Mouse (Mus musculus) stomach, embryonic 14.5 days (tissue): Measurements from ENCODE around the gene Gm5148. TPM values are rescaled to one million over a fixed set of nuclear protein-coding genes. Genes with fewer than 3 reads are reported as not detected.

Experiments
- ATAC-seq: fragments of 200-750 bp; cut with Nextera tagmentation; 2 replicates; pipeline ENCODE4 v1.8.0; 2017; ENCODE audit warnings: low read depth, moderate TSS enrichment; ENCODE audit not compliant: insufficient number of reproducible peaks, insufficient read depth, low FRiP score
- H3K27ac ChIP-seq: fragments of 300-500 bp; sonication (generic); 2 replicates; pipeline ENCODE4 v1.5.1; 2014; ENCODE audit warnings: mild to moderate bottlenecking, low read length, moderate library complexity, mixed read lengths
- H3K27me3 ChIP-seq: fragments of 300-500 bp; sonication (generic); 2 replicates; pipeline ENCODE4 v1.6.1; 2014; ENCODE audit warnings: low read length, control low read depth, mixed read lengths; ENCODE audit not compliant: control insufficient read depth, insufficient read depth
- H3K36me3 ChIP-seq: fragments of 300-500 bp; sonication (generic); 2 replicates; pipeline ENCODE4 v1.6.1; 2014; ENCODE audit warnings: mild to moderate bottlenecking, control low read depth, low read length, moderate library complexity, mixed read lengths; ENCODE audit not compliant: control insufficient read depth, insufficient read depth
- H3K4me1 ChIP-seq: fragments of 300-500 bp; sonication (generic); 2 replicates; pipeline ENCODE4 v1.6.1; 2014; ENCODE audit warnings: low read length, control low read depth, mixed read lengths; ENCODE audit not compliant: control insufficient read depth, insufficient read depth
- H3K4me2 ChIP-seq: fragments of 300-500 bp; sonication (generic); replicated peaks from 2 replicates; pipeline ENCODE4 v1.6.1; 2014; ENCODE audit warnings: low read depth, low read length, control low read depth
- H3K4me3 ChIP-seq: fragments of 300-500 bp; sonication (generic); 2 replicates; pipeline ENCODE4 v1.5.1; 2014; ENCODE audit warnings: low read depth, low read length, control low read depth
- H3K9ac ChIP-seq: fragments of 300-500 bp; sonication (generic); replicated peaks from 2 replicates; pipeline ENCODE4 v1.6.1; 2014; ENCODE audit warnings: low read depth, mild to moderate bottlenecking, control low read depth, low read length, moderate library complexity, mixed read lengths
- H3K9me3 ChIP-seq: fragments of 300-500 bp; sonication (generic); 2 replicates; pipeline ENCODE4 v1.6.1; 2016; ENCODE audit warnings: low read depth, low read length, control low read depth; ENCODE audit not compliant: control insufficient read depth
- WGBS: fragments of 180-500 bp; shearing (Covaris S2); extraction: QIAGEN DNeasy Blood & Tissue Kit; methylation state at CpG from one replicate; pipeline ENCODE4 v1.1.7; 2014; 5-methylcytosine and 5-hydroxymethylcytosine counted together
- polyA plus RNA-seq: library from polyadenylated mRNA; unstranded; fragments of >200 nt; fragmentation: Nextera tagmentation; extraction: Ambion mirVana; gene quantifications from 2 replicates; pipeline ENCODE4 v1.2.1, GENCODE M21; 2014

Gene Gm5148
- polyA plus RNA-seq, 1 experiment from 2014 or later = 8.7 TPM

DNA sequence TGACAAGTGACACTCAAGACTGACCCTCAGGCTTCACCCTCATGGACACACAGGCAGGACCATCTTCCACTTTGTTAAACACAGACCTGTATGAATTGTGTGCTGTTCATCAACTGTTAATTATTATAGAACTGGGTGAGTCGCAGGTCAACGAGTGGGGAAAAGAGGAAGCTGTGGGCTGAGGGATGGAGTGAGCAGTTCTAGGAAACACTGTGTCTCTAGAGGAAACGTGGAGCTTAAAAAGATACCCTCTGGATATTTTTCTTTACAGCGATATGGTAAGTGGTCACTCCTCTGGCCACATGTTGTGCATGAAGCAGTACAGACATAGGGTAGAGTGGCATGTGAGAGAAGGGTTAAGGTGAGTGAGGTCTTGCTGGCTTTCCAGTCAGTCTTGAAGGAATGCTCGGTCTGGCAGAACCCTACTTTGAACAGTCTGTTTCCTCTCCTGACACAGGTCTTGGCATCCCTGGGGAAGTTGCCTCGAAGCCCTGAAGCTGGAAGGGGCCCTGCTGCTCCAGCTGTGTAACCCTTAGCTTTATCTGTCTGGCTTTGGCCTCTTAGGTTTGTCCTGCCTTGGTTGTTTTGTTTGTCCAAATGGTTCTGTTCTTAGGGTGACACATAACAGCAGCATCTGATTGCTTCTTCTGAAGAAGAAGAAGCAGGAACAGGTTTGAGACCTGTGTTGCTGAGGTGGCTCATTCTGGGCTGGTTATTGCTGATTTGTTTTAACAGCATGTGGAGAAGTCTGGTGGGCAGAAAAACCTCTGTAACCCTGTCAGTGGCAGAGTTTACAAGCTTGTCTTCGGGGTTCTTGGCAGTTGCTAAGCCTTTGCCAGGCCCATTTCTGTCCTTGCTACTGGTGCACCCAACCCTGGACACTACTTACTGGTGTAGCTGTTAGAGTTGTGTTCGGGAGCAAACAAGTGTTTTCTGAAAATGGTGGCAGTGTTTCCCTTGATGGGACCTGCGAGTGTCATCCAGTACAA is 4.1 kb upstream of the Gm5148 start:
- no peaks in the 10 kb centered on the region for H3K27me3 ChIP-seq
- H3K9ac ChIP-seq = no peak overlapping the region
- ATAC-seq = no peak
- peak overlapping the region; percentile 52; the same call in 1 of the 2 replicates for H3K27ac ChIP-seq
- no peaks in the 10 kb centered on the region for H3K36me3 ChIP-seq
- no peak overlapping the region for H3K4me3 ChIP-seq
- H3K9me3 ChIP-seq = no peaks in the 10 kb centered on the region
- WGBS = 72% methylated on average over 9 of the region's 9 CpGs
- peaks cover 25% of the 10 kb centered on the region for H3K4me1 ChIP-seq
- H3K4me2 ChIP-seq = no peak overlapping the region

DNA sequence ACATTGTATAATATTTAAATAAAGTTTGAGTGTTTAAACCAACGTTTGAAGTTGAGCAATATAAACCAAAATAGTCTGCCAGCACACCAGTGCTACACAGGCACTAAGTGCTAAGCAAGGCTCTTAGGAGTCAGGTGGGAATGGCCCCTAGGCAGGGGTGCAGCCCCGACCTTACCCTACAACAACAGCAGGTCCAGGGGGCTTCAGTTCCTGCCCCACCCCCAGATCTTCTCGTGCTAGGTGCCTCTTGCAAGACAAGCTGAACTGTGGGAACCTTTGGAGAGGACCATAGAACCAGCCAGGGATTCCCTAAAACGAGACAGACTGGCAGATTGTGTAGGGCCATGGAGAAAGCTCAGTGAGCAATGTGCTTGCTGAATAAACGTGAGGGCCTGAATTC is 3.1 kb upstream of the Gm5148 start:
- Histone ChIP-seq H3K4me1 (peaks cover 22% of the 10 kb centered on the region; the same call in 1 of the 2 replicates), H3K27ac (no peak overlapping the region), H3K4me2 (no peak overlapping the region), H3K4me3 (no peak overlapping the region), H3K9ac (no peak overlapping the region), H3K36me3 (no peaks in the 10 kb centered on the region), H3K27me3 (no peaks in the 10 kb centered on the region), H3K9me3 (no peaks in the 10 kb centered on the region)
- no peak for ATAC-seq
- WGBS = 63% methylated on average over 5 of the region's 5 CpGs

DNA sequence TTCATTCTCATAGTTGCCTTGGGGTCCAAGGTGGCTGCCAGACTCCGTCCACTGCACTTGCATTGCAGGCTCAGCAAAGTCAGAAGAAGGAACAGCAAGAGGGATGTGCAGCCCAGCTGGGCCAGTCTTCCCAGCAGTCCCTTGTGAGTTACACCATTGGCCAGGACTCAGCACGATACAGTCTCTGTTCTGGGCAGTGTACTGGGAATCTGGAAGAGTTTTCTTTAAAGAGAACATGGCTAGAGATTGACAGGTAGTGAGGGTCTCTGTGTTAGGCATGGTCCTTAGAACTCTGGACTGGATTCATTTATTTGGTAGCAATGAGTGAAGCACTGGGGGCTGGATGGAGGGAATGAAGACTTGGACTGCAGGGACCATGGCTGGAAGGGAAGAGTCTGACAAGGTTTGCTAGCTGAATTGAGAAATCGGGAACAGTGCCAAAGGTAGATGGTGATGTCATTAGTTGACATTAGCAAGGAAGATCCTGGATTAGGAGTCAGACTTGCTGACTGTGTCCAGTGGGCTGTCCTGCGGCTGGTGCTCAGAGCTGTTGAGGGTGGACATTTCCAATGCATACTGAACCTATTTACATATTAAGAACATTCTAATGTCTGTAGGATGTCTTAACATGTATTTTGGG is 2.3 kb upstream of the Gm5148 start:
- whole genome bisulfite sequencing = 62% methylated on average over 4 of the region's 4 CpGs

DNA sequence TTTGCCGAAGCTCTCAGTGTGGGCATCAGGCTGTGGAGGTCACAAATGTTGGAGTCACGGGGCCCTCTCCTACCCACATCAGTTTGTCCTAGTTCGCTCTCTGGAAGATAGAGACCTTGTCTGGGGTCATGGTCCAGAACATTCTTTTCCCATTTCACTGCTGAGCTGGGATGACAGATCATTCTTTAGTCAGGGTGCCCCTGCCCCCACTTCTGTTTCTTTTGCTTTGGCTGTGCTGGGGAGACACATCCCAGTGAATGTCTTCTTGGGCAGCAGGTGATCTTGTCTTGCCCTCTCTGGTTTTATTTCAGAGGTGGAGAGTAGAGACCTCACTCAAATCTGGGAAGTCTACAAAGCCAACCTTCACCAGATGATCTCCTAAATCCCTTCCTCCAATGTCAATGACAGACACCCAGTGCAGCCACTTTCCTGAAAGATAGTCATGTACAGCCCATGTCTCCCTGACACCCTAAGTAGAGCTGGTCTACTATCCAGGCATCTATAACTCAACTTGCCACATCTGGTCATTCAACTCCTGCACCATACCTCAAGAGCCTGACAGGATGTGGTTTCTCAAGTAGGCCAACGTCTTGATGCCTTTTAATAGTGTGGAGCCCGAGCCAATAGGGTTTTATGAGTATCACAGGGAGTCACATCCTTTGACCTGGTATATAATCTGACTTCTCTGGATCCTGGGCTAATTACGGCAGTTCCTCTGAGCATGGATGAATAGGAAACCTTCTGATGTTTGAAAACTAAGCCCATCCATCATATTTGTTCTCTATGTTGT is 851 bp upstream of the Gm5148 start:
- no peak overlapping the region for H3K27ac ChIP-seq

More for the DNA sequence above, 2.3 kb upstream of the Gm5148 start:
- H3K36me3 ChIP-seq = no peaks in the 10 kb centered on the region
- no peak overlapping the region for H3K9ac ChIP-seq
- H3K27ac ChIP-seq = no peak overlapping the region
- no peak for ATAC-seq
- no peaks in the 10 kb centered on the region for H3K27me3 ChIP-seq
- no peaks in the 10 kb centered on the region for H3K9me3 ChIP-seq
- H3K4me3 ChIP-seq = no peak overlapping the region
- peaks cover 22% of the 10 kb centered on the region; the same call in 1 of the 2 replicates for H3K4me1 ChIP-seq
- H3K4me2 ChIP-seq = no peak overlapping the region

DNA sequence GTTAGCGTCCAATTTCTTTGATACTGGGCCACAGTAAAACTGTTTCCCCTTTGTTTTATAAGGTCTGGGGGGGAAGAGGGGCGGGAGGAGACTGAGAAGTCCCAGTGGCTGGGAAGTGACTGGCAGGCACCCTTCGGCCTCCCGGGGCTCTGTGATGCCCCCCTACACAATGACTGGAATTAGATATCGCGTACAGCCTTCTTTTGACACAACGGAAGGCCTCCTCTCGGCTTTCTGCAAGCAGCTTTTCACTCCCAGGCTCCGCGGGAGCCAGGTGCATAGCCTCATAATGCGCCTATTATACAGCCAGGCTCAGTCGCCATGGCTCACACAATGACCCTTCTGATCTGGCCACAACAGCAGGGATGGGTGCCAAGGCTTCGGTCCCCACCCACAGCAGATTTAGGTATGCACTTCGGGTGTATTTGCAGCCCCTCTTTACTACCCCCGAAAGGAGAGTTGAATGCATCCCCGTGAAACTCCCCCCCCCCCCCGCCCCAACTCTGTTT is 574 bp downstream of the Gm5148 start:
- H3K4me2 ChIP-seq = peak overlapping the region; percentile 60
- H3K4me1 ChIP-seq = peaks cover 14% of the 10 kb centered on the region; the same call in 1 of the 2 replicates
- peak overlapping the region; percentile 28 for H3K4me3 ChIP-seq
- peak overlapping the region; percentile 79 for H3K27ac ChIP-seq
- 5% methylated on average over 17 of the region's 17 CpGs for WGBS
- no peaks in the 10 kb centered on the region for H3K36me3 ChIP-seq
- 0 out of 2 replicates have a peak overlapping the region, but pooled peaks have one; percentile 14 for H3K9ac ChIP-seq
- no peaks in the 10 kb centered on the region for H3K27me3 ChIP-seq
- H3K9me3 ChIP-seq = no peaks in the 10 kb centered on the region
- ATAC-seq = no peak

More for the DNA sequence above, 851 bp upstream of the Gm5148 start:
- WGBS = 73% methylated on average over 6 of the region's 6 CpGs
- Histone ChIP-seq H3K9ac (no peak overlapping the region), H3K4me3 (no peak overlapping the region), H3K27me3 (no peaks in the 10 kb centered on the region), H3K36me3 (no peaks in the 10 kb centered on the region), H3K9me3 (no peaks in the 10 kb centered on the region), H3K4me1 (peaks cover 22% of the 10 kb centered on the region; the same call in 1 of the 2 replicates), H3K4me2 (peak overlapping the region; percentile 60; the same call in 1 of the 2 replicates)
- no peak for ATAC-seq

DNA sequence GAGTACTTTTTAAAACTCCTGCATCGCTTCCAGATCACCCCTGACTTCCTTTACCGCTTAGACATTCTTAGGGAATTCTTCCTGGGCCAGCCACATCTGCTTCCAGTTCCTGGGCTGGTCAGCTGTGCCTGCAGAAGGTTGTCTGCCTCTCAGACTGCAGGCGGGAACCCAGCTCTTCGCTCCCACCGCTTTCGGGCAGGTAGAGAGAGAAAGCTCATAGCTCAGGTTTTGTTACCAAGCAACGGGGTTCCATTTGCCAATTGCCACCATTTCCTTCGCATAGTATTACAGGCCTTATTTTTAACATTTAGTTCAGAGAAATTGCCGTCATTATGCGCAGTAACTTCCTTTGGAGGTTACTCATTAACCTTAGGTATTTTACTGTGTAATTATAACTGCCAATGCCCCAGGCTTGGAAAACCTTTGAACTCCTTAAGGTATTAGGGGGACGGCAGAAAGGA is 1.2 kb downstream of the Gm5148 start:
- no peaks in the 10 kb centered on the region for H3K36me3 ChIP-seq
- H3K27me3 ChIP-seq = no peaks in the 10 kb centered on the region
- H3K4me1 ChIP-seq = 0 out of 2 replicates have a peak, but pooled peaks cover 8% of the 10 kb centered on the region
- H3K27ac ChIP-seq = peak overlapping the region; percentile 79
- H3K4me3 ChIP-seq = peak overlapping the region; percentile 28; the same call in 1 of the 2 replicates
- ATAC-seq = peak; percentile 44
- H3K9ac ChIP-seq = peak overlapping the region; percentile 14; the same call in 1 of the 2 replicates
- WGBS = 18% methylated on average over 11 of the region's 11 CpGs
- no peaks in the 10 kb centered on the region for H3K9me3 ChIP-seq
- peak overlapping the region; percentile 60 for H3K4me2 ChIP-seq

DNA sequence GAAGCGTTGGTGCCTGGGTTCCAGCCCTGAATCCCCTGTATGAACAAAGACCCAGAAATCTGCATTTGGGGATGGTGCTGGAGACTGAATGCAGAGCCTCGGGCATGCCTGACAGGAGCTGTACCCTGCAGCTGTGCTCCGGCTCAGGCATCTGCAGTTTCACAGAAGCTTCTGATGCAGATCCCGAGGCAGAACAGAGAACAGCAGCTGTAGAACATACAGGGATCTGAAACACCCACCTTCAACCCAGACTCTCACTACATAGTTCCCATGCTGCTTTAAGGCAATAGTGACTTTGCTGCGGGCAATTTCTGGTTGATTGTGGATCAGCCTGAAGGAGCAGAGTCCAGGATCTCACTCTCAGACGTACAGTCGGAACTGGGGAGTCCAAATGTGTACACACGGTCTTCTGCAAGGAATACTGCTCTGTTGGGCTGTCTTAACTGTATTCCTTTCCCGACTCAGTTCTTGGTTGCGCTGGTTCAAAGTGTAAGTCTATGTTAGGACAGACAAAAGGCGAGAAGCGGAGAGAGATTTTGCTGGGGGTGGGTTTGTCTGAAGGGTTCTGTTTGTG is 1.7 kb downstream of the Gm5148 start:
- Histone ChIP-seq H3K4me3 (peak overlapping the region; percentile 28; the same call in 1 of the 2 replicates), H3K4me2 (peak overlapping the region; percentile 60), H3K27ac (peak overlapping the region; percentile 79; the same call in 1 of the 2 replicates), H3K9me3 (no peaks in the 10 kb centered on the region), H3K36me3 (no peaks in the 10 kb centered on the region), H3K27me3 (no peaks in the 10 kb centered on the region), H3K9ac (no peak overlapping the region; the same call in 1 of the 2 replicates), H3K4me1 (0 out of 2 replicates have a peak, but pooled peaks cover 8% of the 10 kb centered on the region)
- ATAC-seq = no peak
- 52% methylated on average over 12 of the region's 12 CpGs for WGBS
